Mouse (Mus musculus) neural tube, embryonic 14.5 days (tissue): ENCODE results near the gene Ank3. TPM values are rescaled to one million over a fixed set of nuclear protein-coding genes. Genes with fewer than 3 reads are reported as not detected.

Source experiments
- ATAC-seq: fragments of 200-750 bp; cut with Nextera tagmentation; 2 replicates; pipeline ENCODE4 v1.8.0; 2017; ENCODE audit warnings: low read depth, mild to moderate bottlenecking, moderate TSS enrichment, moderate library complexity
- H3K27ac ChIP-seq: fragments of 300-500 bp; sonication (generic); 2 replicates; pipeline ENCODE4 v1.5.1; 2014; ENCODE audit warnings: low read depth, mild to moderate bottlenecking, control low read depth, low read length, moderate library complexity, mixed read lengths
- H3K27me3 ChIP-seq: fragments of 300-500 bp; sonication (generic); 2 replicates; pipeline ENCODE4 v1.6.1; 2014; ENCODE audit warnings: low read length; ENCODE audit not compliant: control insufficient read depth, insufficient read depth
- H3K36me3 ChIP-seq: fragments of 300-500 bp; sonication (generic); 2 replicates; pipeline ENCODE4 v1.6.1; 2014; ENCODE audit warnings: low read length, mixed read lengths; ENCODE audit not compliant: control insufficient read depth, insufficient read depth
- H3K4me1 ChIP-seq: fragments of 300-500 bp; sonication (generic); 2 replicates; pipeline ENCODE4 v1.6.1; 2014; ENCODE audit warnings: low read length; ENCODE audit not compliant: control insufficient read depth, insufficient read depth
- H3K4me2 ChIP-seq: fragments of 300-500 bp; sonication (generic); 2 replicates; pipeline ENCODE4 v1.6.1; 2014; ENCODE audit warnings: mild to moderate bottlenecking, low read depth, low read length, control low read depth
- H3K4me3 ChIP-seq: fragments of 300-500 bp; sonication (generic); 2 replicates; pipeline ENCODE4 v1.5.1; 2014; ENCODE audit warnings: low read depth, low read length, control low read depth, mixed read lengths
- H3K9ac ChIP-seq: fragments of 300-500 bp; sonication (generic); replicated peaks from 2 replicates; pipeline ENCODE4 v1.6.1; 2014; ENCODE audit warnings: low read depth, mild to moderate bottlenecking, control low read depth, low read length, mixed read lengths
- H3K9me3 ChIP-seq: fragments of 300-500 bp; sonication (generic); 2 replicates; pipeline ENCODE4 v1.6.1; 2016; ENCODE audit warnings: low read length; ENCODE audit not compliant: control insufficient read depth
- WGBS: fragments of 180-500 bp; shearing (Covaris S2); extraction: QIAGEN DNeasy Blood & Tissue Kit; methylation state at CpG from one replicate; pipeline ENCODE4 v1.1.7; 2014; 5-methylcytosine and 5-hydroxymethylcytosine counted together
- polyA plus RNA-seq: library from polyadenylated mRNA; unstranded; fragments of >200 nt; fragmentation: Nextera tagmentation; extraction: Ambion mirVana; gene quantifications from 2 replicates; pipeline ENCODE4 v1.2.1, GENCODE M21; 2014

Ank3 gene
- polyA plus RNA-seq, 1 experiment from 2014 or later: 198 TPM

DNA sequence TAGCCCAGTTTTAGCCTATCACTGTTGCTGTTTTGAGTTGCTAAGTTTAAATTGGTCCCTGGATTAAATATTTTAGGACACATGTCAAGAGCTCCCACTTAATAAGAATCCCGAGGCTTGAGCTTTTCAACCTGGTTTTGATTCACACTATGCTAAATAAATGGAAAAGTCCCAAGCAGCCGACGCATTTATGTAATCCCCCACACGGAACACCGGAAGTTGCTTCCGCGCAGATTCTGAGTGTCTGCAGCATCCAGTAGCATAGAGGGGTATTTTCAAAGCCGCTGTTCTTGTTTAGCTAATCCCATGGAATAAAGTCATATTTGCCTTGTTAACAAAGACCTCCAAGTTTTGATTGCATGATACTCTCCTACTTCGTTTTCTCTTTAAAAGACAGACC is 393.8 kb downstream of the Ank3 start:
- peaks cover 3% of the 10 kb centered on the region; the same call in 1 of the 2 replicates for H3K4me1 ChIP-seq
- no peak overlapping the region for H3K4me3 ChIP-seq
- H3K36me3 ChIP-seq: no peaks in the 10 kb centered on the region
- H3K9ac ChIP-seq: no peak overlapping the region
- H3K4me2 ChIP-seq: no peak overlapping the region
- H3K9me3 ChIP-seq: no peaks in the 10 kb centered on the region
- no peak overlapping the region for H3K27ac ChIP-seq
- ATAC-seq: no peak
- H3K27me3 ChIP-seq: no peaks in the 10 kb centered on the region
- WGBS: 89% methylated on average over 9 of the region's 9 CpGs

DNA sequence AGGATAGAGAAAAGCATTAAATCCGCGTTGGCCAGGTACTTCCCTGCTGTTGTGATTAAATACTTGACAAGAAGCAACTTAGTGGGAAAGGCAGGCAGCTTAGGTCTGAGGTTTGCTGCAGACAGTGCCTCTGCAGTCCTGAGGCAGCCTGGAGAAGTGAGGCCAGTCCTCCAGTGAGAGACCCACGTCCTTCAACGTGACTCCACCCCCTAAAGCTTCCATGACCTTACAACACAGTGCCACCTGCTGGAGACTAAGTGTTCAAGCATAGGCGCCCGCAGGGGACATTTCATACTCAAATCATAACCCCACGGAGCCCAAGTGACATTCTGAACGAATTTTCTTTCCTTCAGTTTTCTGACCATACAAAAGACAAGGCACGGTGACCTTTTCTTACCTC is 394.5 kb downstream of the Ank3 start:
- Histone ChIP-seq H3K4me1 (peaks cover 3% of the 10 kb centered on the region; the same call in 1 of the 2 replicates), H3K27me3 (no peaks in the 10 kb centered on the region), H3K27ac (no peak overlapping the region), H3K4me3 (no peak overlapping the region), H3K9me3 (no peaks in the 10 kb centered on the region), H3K9ac (no peak overlapping the region), H3K4me2 (no peak overlapping the region), H3K36me3 (no peaks in the 10 kb centered on the region)
- peak; percentile 54; the same call in 1 of the 2 replicates for ATAC-seq
- 33% methylated on average over 9 of the region's 9 CpGs for WGBS

- 91% methylated on average over 3 of the region's 3 CpGs for WGBS
- no peaks in the 10 kb centered on the region for H3K36me3 ChIP-seq
- H3K4me1 ChIP-seq: peaks cover 3% of the 10 kb centered on the region; the same call in 1 of the 2 replicates
- H3K4me2 ChIP-seq: no peak overlapping the region
- H3K9ac ChIP-seq: no peak overlapping the region
- no peaks in the 10 kb centered on the region for H3K27me3 ChIP-seq
- H3K4me3 ChIP-seq: no peak overlapping the region
- no peaks in the 10 kb centered on the region for H3K9me3 ChIP-seq
- H3K27ac ChIP-seq: no peak overlapping the region
- no peak for ATAC-seq
These were observed 397.1 kb downstream of the Ank3 start for GRCm38 (mm10) chr10:69795656-69796055.

DNA sequence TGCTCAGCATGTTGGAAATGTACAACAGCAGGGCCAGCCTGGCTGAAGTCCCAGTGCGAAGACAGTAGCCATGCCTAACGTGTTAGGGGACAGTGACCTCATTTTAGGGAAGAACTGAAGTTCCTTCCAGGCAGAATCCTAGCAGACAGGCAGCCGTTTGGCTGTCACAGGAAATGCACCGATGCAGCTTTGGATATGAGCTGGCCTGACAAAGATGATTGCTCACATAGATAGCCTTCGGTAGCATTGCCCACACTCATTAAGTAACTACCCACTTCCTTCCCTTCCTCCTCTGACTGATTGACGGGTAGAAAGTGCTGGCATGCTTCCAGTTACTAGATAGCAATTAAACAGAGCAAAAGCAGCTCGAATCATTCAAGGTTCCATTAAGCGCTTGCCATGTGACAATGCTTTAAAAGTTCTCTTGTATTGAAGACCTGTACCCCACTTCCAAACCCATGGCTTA is 397.9 kb downstream of the Ank3 start:
- Histone ChIP-seq H3K36me3 (no peaks in the 10 kb centered on the region), H3K27me3 (no peaks in the 10 kb centered on the region), H3K27ac (0 out of 2 replicates have a peak overlapping the region, but pooled peaks have one; percentile 18), H3K9me3 (no peaks in the 10 kb centered on the region), H3K4me1 (peaks cover 4% of the 10 kb centered on the region; the same call in 1 of the 2 replicates), H3K9ac (no peak overlapping the region), H3K4me2 (no peak overlapping the region), H3K4me3 (no peak overlapping the region)
- WGBS: 55% methylated on average over 8 of the region's 8 CpGs
- no peak; the same call in 1 of the 2 replicates for ATAC-seq

DNA sequence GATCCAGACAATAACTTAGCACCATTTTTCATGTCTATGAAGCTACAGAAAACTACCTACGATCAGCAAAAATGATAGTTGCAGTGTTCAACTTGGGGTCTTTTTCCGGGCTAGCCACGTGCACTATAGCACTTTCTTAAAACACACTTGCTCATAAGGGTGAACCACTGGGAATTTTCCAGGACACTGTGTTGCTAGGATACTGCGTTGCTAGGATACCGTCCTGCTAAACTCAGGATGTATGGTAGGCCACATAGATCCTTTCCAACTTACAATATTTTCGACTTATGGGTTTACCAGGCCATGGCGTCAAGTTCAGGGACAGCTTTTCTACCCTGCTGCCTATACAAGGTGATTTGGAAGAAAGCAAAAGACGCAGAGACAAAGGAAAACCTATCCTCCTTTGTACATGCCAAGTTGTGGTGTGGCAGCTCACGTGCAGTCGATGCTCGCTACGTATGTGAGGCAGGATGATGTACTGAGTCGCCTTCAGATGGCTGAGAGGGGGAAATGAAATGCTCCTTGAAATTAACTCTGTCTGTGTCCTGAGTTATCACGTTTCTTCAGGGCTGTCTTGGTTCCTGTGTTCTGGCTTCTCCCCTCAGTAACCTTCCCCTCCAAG is 404.7 kb downstream of the Ank3 start:
- Histone ChIP-seq H3K9ac (no peak overlapping the region), H3K27me3 (no peaks in the 10 kb centered on the region), H3K4me1 (peaks cover 14% of the 10 kb centered on the region), H3K4me2 (no peak overlapping the region), H3K9me3 (no peaks in the 10 kb centered on the region), H3K36me3 (no peaks in the 10 kb centered on the region), H3K27ac (peak overlapping the region; percentile 73), H3K4me3 (no peak overlapping the region)
- peak; percentile 83; the same call in 1 of the 2 replicates for ATAC-seq
- 47% methylated on average over 14 of the region's 14 CpGs for WGBS

DNA sequence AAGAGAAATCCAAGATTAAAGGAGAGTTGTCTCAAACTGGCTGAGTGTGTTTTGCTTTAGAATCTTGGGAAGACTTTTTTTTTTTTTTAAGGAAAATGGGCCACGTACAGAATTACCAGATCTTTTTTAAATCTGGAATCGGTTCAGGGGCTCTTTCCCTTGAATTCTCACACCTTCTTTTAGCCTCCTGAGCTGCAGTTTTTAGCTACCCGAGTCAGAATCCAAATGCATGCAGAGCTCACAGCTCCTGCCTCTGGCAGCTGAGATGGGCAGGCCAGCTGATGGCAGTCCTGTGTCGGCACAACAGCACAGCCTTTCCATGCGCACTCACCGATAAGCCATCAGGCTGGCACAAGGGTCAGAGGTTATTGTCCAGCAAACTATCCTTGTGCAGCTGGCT is 406.0 kb downstream of the Ank3 start:
- H3K4me1 ChIP-seq: peaks cover 14% of the 10 kb centered on the region
- no peak for ATAC-seq
- no peak overlapping the region for H3K4me3 ChIP-seq
- H3K36me3 ChIP-seq: peaks cover 7% of the 10 kb centered on the region; the same call in 1 of the 2 replicates
- no peaks in the 10 kb centered on the region for H3K27me3 ChIP-seq
- no peak overlapping the region for H3K27ac ChIP-seq
- 61% methylated on average over 6 of the region's 6 CpGs for WGBS
- H3K9me3 ChIP-seq: no peaks in the 10 kb centered on the region
- no peak overlapping the region for H3K4me2 ChIP-seq
- no peak overlapping the region for H3K9ac ChIP-seq

DNA sequence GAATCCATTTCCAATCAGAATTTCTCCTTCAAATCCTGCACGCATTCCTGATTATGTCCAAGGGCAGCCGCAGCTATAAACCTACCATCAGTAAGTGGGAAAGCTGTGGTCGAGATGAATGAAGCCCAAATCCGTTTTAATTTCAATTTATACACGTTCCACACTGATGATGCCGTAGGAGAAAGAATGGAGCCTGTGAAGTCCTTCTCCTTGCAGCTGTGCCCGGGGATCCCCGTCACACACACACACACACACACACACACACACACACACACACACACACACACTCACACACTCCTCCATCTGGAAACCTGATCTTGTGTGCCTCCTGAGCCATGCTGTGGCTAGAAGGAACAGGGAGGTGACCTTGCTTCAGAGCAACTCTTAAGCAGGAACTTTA is 412.2 kb downstream of the Ank3 start:
- Histone ChIP-seq H3K4me2 (no peak overlapping the region), H3K27ac (no peak overlapping the region), H3K4me1 (0 out of 2 replicates have a peak, but pooled peaks cover 3% of the 10 kb centered on the region), H3K4me3 (no peak overlapping the region), H3K27me3 (no peaks in the 10 kb centered on the region), H3K36me3 (peaks cover 14% of the 10 kb centered on the region; the same call in 1 of the 2 replicates), H3K9ac (no peak overlapping the region), H3K9me3 (no peaks in the 10 kb centered on the region)
- ATAC-seq: no peak
- WGBS: 80% methylated on average over 8 of the region's 8 CpGs

GRCm38 (mm10) chr10:69813823-69814522 is 415.4 kb downstream of the Ank3 start:
- Histone ChIP-seq H3K9me3 (no peaks in the 10 kb centered on the region), H3K4me2 (no peak overlapping the region), H3K27ac (peak overlapping the region; percentile 45; the same call in 1 of the 2 replicates), H3K27me3 (no peaks in the 10 kb centered on the region), H3K36me3 (peaks cover 10% of the 10 kb centered on the region; the same call in 1 of the 2 replicates), H3K9ac (no peak overlapping the region), H3K4me3 (no peak overlapping the region), H3K4me1 (0 out of 2 replicates have a peak, but pooled peaks cover 3% of the 10 kb centered on the region)
- peak; percentile 69; the same call in 1 of the 2 replicates for ATAC-seq
- 34% methylated on average over 6 of the region's 6 CpGs for WGBS

GRCm38 (mm10) chr10:69821245-69821644 is 422.7 kb downstream of the Ank3 start:
- Histone ChIP-seq H3K4me3 (no peak overlapping the region), H3K36me3 (peaks cover 25% of the 10 kb centered on the region)

More at GRCm38 (mm10) chr10:69821245-69821644, 422.7 kb downstream of the Ank3 start:
- Histone ChIP-seq H3K4me1 (no peaks in the 10 kb centered on the region), H3K27me3 (no peaks in the 10 kb centered on the region), H3K9ac (no peak overlapping the region), H3K4me2 (no peak overlapping the region), H3K27ac (no peak overlapping the region), H3K9me3 (no peaks in the 10 kb centered on the region)
- 96% methylated on average over 7 of the region's 7 CpGs for WGBS
- ATAC-seq: no peak
